Mouse (Mus musculus): Measurements from ENCODE around the gene Sec24a.
"Not testable (repeated sequence)": the region's sequence is repeated elsewhere in the genome, so short reads cannot be mapped to it uniquely, and the experiment has no call there.

The Sec24a gene

GRCm38 (mm10) chr11:51759251-51759650 is 4.2 kb downstream of the Sec24a start:
- no peak for DNase-seq

- not testable (repeated sequence) for DNase-seq
Observed at GRCm38 (mm10) chr11:51758207-51758606, 5.2 kb downstream of the Sec24a start.

- no peak for DNase-seq
Observed at GRCm38 (mm10) chr11:51757625-51758024, 5.8 kb downstream of the Sec24a start.

GRCm38 (mm10) chr11:51757023-51757422 is 6.4 kb downstream of the Sec24a start:
- no peak for DNase-seq

- peak; percentile 93 to 94 for DNase-seq
Observed at GRCm38 (mm10) chr11:51756352-51756771, 7.1 kb downstream of the Sec24a start.

- DNase-seq = no peak
Observed at GRCm38 (mm10) chr11:51755621-51756311, 7.7 kb downstream of the Sec24a start.

GRCm38 (mm10) chr11:51751623-51752225 is 11.7 kb downstream of the Sec24a start:
- not testable (repeated sequence) for DNase-seq

- DNase-seq = no peak
Observed at GRCm38 (mm10) chr11:51746096-51746495, 17.3 kb downstream of the Sec24a start.

GRCm38 (mm10) chr11:51740701-51741100 is 22.7 kb downstream of the Sec24a start:
- no peak for DNase-seq

- no peak for DNase-seq
Observed at GRCm38 (mm10) chr11:51738651-51739403, 24.6 kb downstream of the Sec24a start.

- not testable (repeated sequence) for DNase-seq
Observed at GRCm38 (mm10) chr11:51734218-51734617, 29.2 kb downstream of the Sec24a start.

GRCm38 (mm10) chr11:51732883-51733282 is 30.6 kb downstream of the Sec24a start:
- no peak for DNase-seq

GRCm38 (mm10) chr11:51721066-51721465 is 42.4 kb downstream of the Sec24a start:
- DNase-seq = no peak

- no peak for DNase-seq
Observed at GRCm38 (mm10) chr11:51707080-51707479, 56.4 kb downstream of the Sec24a start.

- DNase-seq = no peak
Observed at GRCm38 (mm10) chr11:51706451-51706850, 57.0 kb downstream of the Sec24a start.

- DNase-seq = no peak
Observed at GRCm38 (mm10) chr11:51703379-51703998, 59.9 kb downstream of the Sec24a start.

GRCm38 (mm10) chr11:51702831-51703230 is 60.6 kb downstream of the Sec24a start:
- no peak for DNase-seq

- DNase-seq = no peak
Observed at GRCm38 (mm10) chr11:51694984-51695383, 68.5 kb downstream of the Sec24a start.

- not testable (repeated sequence) for DNase-seq
Observed at GRCm38 (mm10) chr11:51690597-51690996, 72.8 kb downstream of the Sec24a start.

GRCm38 (mm10) chr11:51689343-51689742 is 74.1 kb downstream of the Sec24a start:
- no peak for DNase-seq

- DNase-seq = peak; percentile 100
Observed at GRCm38 (mm10) chr11:51688330-51689328, 74.8 kb downstream of the Sec24a start, which contains the start of gene 0610009B22Rik. 0610009B22Rik (minus strand) TSS chr11:51688874.

- DNase-seq = no peak
Observed at GRCm38 (mm10) chr11:51681976-51682374, 81.5 kb downstream of the Sec24a start.
